Mouse (Mus musculus) olfactory bulb, adult 2 months (tissue): ENCODE results near the gene Spdl1.

Experiments
- CTCF ChIP-seq: fragments of 200-500 bp; IDR thresholded peaks from 2 replicates; pipeline ENCODE4 v1.5.1; 2012; ENCODE audit warnings: low read depth, mild to moderate bottlenecking, low read length, moderate library complexity; ENCODE audit not compliant: insufficient read depth
- POLR2A ChIP-seq: fragments of 200-500 bp; IDR thresholded peaks from 2 replicates; pipeline ENCODE4 v1.6.1; 2012; ENCODE audit warnings: mild to moderate bottlenecking, low read depth, low read length, moderate library complexity; ENCODE audit not compliant: insufficient read depth

DNA sequence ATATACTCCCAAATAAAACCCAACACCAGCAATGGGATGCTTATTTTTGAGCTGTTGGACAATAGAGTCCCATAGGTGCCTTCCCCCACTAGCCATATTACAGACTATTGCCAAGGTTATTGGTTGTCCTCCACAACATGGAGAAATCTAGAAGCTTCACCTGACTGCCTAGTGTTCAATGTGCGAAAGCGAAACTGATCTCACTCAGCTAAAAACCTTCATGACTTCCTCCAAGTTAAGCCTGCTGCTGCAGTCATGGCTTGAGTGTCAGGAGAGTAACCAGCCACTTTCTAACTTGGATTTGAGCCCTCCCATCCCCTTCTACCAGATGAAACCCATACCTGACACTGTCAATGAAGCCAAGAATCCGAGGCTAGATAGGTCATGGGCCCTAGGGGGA is 5.6 kb downstream of the Spdl1 start:
- TF ChIP-seq CTCF (no peak), POLR2A (no peak)
